Mouse (Mus musculus) MEL (cell line): ENCODE results near the gene Espnl.

Experiments used
- CTCF ChIP-seq, 3 experiments: IDR thresholded peaks in 2 of 3; conservative IDR thresholded peaks in 1 of 3; 2 replicates each; pipeline ENCODE4 v1.5.1; 2011 to 2012; ENCODE audit warnings: low read length in 3 of 3, low read depth in 2 of 3, mild to moderate bottlenecking in 2 of 3, improper control_type of control experiment in 1 of 3, inconsistent platforms in 1 of 3, mixed read lengths in 1 of 3, moderate library complexity in 1 of 3; ENCODE audit not compliant: control insufficient read depth in 1 of 3, insufficient read depth in 1 of 3, poor library complexity in 1 of 3, severe bottlenecking in 1 of 3
- MAFK ChIP-seq: IDR thresholded peaks from 2 replicates; pipeline ENCODE4 v1.6.1; 2011; ENCODE audit warnings: low read depth, mild to moderate bottlenecking, low read length, improper control_type of control experiment, borderline replicate concordance
- POLR2A ChIP-seq, 2 experiments: IDR thresholded peaks; 2 replicates each; pipeline ENCODE4 v1.6.1; 2011 to 2012; ENCODE audit warnings: low read length in 2 of 2, mild to moderate bottlenecking in 2 of 2, control low read depth in 1 of 2, improper control_type of control experiment in 1 of 2, low read depth in 1 of 2, moderate library complexity in 1 of 2; ENCODE audit not compliant: control insufficient read depth in 1 of 2, insufficient read depth in 1 of 2, poor library complexity in 1 of 2
- ZC3H11A ChIP-seq: IDR thresholded peaks from 2 replicates; pipeline ENCODE4 v1.6.1; 2012; ENCODE audit warnings: low read depth, mild to moderate bottlenecking, inconsistent platforms, low read length, improper control_type of control experiment
- ZKSCAN1 ChIP-seq: IDR thresholded peaks from 2 replicates; pipeline ENCODE4 v1.6.1; 2012; ENCODE audit warnings: low read depth, mild to moderate bottlenecking, inconsistent platforms, low read length, improper control_type of control experiment, moderate library complexity

- no peak for TF ChIP-seq CTCF (IDR thresholded peaks at IDR 0.05 in 2 of 3, conservative IDR thresholded peaks at IDR 0.05 in 1 of 3; ENCODE audit: control insufficient read depth in 1 of 3, insufficient read depth in 1 of 3, low read depth in 2 of 3, low read length in 3 of 3, poor library complexity in 1 of 3, severe bottlenecking in 1 of 3)
- TF ChIP-seq ZKSCAN1: no peak
- TF ChIP-seq POLR2A (IDR thresholded peaks at IDR 0.05; ENCODE audit: control insufficient read depth in 1 of 2, insufficient read depth in 1 of 2, low read depth in 1 of 2, low read length in 2 of 2, poor library complexity in 1 of 2): no peak
- no peak for TF ChIP-seq MAFK
- no peak for TF ChIP-seq ZC3H11A
Observed at GRCm38 (mm10) chr1:91356105-91356504, 34.2 kb downstream of the Espnl start.
